Mouse (Mus musculus) yolk sac, embryonic 10.5 days (tissue): ENCODE results near the gene Pdk2.

ENCODE experiments used
- DNase-seq: peaks from one replicate; pipeline ENCODE4 v3.0.0-alpha.2; 2017; ENCODE audit warnings: low spot score

Pdk2 gene

GRCm38 (mm10) chr11:95041139-95041609 lies at the start of gene Pdk2:
Gene Pdk2 (minus strand): TSS chr11:95041354.
- DNase-seq, result peak; percentile 96

- DNase-seq, result no peak
These were observed 48.0 kb upstream of the Pdk2 start for GRCm38 (mm10) chr11:95088857-95089779.

GRCm38 (mm10) chr11:95088286-95088685 lies 47.1 kb upstream of the Pdk2 start:
- no peak for DNase-seq

GRCm38 (mm10) chr11:95087301-95088228 lies 46.4 kb upstream of the Pdk2 start:
- no peak for DNase-seq

GRCm38 (mm10) chr11:95086229-95086628 lies 45.1 kb upstream of the Pdk2 start:
- no peak for DNase-seq

GRCm38 (mm10) chr11:95085710-95086109 lies 44.6 kb upstream of the Pdk2 start:
- DNase-seq, result no peak

- no peak for DNase-seq
These were observed 43.7 kb upstream of the Pdk2 start for GRCm38 (mm10) chr11:95084811-95085382.

GRCm38 (mm10) chr11:95084175-95084574 lies 43.0 kb upstream of the Pdk2 start:
- DNase-seq, result no peak

- DNase-seq, result no peak
These were observed 41.7 kb upstream of the Pdk2 start for GRCm38 (mm10) chr11:95082896-95083295.

GRCm38 (mm10) chr11:95080783-95081182 lies 39.6 kb upstream of the Pdk2 start:
- DNase-seq, result no peak

- no peak for DNase-seq
These were observed 38.2 kb upstream of the Pdk2 start for GRCm38 (mm10) chr11:95079256-95079875.

GRCm38 (mm10) chr11:95077956-95078355 lies 36.8 kb upstream of the Pdk2 start:
- DNase-seq, result no peak

- peak; percentile 93 for DNase-seq
These were observed 35.5 kb upstream of the Pdk2 start, which contains the start of gene Itga3 for GRCm38 (mm10) chr11:95076536-95077111. Gene Itga3 (minus strand): TSS chr11:95076801.

- peak; percentile 76 for DNase-seq
These were observed 34.9 kb upstream of the Pdk2 start for GRCm38 (mm10) chr11:95076041-95076535.

- DNase-seq, result peak; percentile 82
These were observed 34.3 kb upstream of the Pdk2 start for GRCm38 (mm10) chr11:95075197-95076040.

GRCm38 (mm10) chr11:95074694-95075093 lies 33.5 kb upstream of the Pdk2 start:
- peak; percentile 82 for DNase-seq

GRCm38 (mm10) chr11:95073835-95074234 lies 32.7 kb upstream of the Pdk2 start:
- DNase-seq, result no peak

GRCm38 (mm10) chr11:95072804-95073203 lies 31.6 kb upstream of the Pdk2 start:
- DNase-seq, result no peak

- no peak for DNase-seq
These were observed 31.0 kb upstream of the Pdk2 start for GRCm38 (mm10) chr11:95072136-95072535.

- peak; percentile 53 for DNase-seq
These were observed 30.1 kb upstream of the Pdk2 start for GRCm38 (mm10) chr11:95071266-95071665.
